Mouse (Mus musculus) left cerebral cortex, postnatal 14 days (tissue): ENCODE measurements around the gene Vbp1. TPM values are rescaled to one million over a fixed set of nuclear protein-coding genes. Genes with fewer than 3 reads are reported as not detected.
"Not testable (repeated sequence)": the region's sequence is repeated elsewhere in the genome, so short reads cannot be mapped to it uniquely, and the experiment has no call there.

ENCODE experiments used
- DNase-seq, 2 experiments: peaks; one replicate each; pipeline ENCODE4 v3.0.0; 2021 to 2022; ENCODE audit warnings: low spot score in 2 of 2, mixed read lengths in 1 of 2
- intact Hi-C: fragments of 180-260 bp; cut with DNase I; formaldehyde crosslinking; loops from one replicate; pipeline ENCODE4 v1.15.1; 2025
- long read RNA-seq, 2 experiments: library from polyadenylated mRNA; stranded (forward); transcript quantifications; one replicate each; pipeline ENCODE4 v2.0.0; 2021
- total RNA-seq, 2 experiments: library from RNA; stranded (reverse); gene quantifications; 2 replicates each; pipeline ENCODE4 v1.2.3; 2021

Gene Vbp1
- total RNA-seq = 10 to 100 TPM; 71.3 to 75.2 TPM
- long read RNA-seq, experiment 1, transcript Vbp1-201 (6 exons, 1,595 nt) = major isoform, 157 of 177 reads
- long read RNA-seq, experiment 1, partial matches to known transcripts = 3 of 177 reads
- long read RNA-seq, experiment 1, other reads (novel, unspliced or antisense) = 16 of 177 reads
- long read RNA-seq, experiment 2, transcript Vbp1-201 (6 exons, 1,595 nt) = major isoform, 87 of 103 reads
- long read RNA-seq, experiment 2, partial matches to known transcripts = 1 of 103 reads
- long read RNA-seq, experiment 2, other reads (novel, unspliced or antisense) = 15 of 103 reads

DNA sequence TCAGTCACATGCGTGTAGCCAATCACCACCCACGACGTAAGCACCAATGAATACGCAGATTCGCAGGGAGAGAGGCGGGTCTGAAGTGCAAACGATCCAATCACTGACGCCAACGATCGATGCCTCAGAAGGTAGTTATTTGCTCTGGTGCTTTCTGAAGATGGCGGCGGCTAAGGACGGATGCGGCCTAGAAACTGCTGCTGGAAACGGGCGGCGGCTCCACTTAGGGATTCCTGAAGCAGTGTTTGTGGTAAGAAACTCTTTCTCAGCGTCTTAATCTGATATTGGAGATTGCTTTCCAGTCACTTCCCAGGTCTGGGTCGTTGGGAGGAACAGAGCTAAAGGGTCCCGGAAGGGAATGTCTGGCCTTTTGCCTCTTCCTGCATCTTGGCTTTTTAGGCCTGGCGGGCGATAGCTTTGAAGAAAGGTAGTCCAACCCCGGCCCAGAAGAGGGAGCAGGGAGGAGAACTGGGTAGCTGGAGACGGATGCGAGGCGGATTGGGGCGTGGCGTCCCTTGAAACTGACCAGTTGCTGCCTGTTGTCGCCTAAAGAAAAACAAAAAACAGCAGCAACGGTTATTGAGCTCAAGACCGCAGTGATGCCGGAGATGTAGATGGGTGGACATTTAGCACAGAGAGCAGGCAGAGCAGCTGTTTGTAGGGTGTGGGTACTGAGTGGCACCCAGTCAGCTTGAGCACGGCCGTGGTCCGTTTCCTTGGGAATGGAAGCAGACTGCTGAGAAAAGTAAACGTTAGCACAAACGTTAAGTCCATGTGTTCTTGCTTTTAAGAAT lies at the start of gene Vbp1:
Vbp1 (plus strand) TSS at position 121 of the 794 bp plus-strand sequence.
- DNase-seq = peak; percentile 88 to 93
- intact Hi-C loops = no loop called here

DNA sequence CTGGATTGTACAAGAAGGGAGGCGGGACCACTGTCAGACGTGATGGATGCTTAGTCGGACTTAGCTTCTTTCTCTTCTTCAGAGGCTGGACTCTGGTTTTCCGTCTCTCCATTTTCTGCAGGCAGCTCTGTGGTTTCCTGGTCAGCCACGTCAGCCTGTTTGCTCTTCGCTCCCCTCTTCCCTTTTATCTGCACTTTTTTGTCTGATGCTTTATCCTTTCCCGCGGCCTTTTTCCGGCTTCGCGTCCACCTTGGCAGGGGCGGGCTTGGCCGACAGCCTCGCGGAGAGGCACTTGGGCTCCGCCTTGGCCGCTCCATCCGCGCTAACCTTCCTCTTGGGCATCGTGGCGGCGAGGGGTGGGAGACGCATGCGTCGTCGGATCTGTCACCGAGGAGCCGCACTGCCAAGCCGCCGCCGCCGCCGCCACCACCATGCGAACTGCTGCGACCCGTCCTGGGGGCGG lies 38.9 kb upstream of the Vbp1 start:
- peak; percentile 33 to 60 for DNase-seq
- intact Hi-C loops = not testable (repeated sequence)

DNA sequence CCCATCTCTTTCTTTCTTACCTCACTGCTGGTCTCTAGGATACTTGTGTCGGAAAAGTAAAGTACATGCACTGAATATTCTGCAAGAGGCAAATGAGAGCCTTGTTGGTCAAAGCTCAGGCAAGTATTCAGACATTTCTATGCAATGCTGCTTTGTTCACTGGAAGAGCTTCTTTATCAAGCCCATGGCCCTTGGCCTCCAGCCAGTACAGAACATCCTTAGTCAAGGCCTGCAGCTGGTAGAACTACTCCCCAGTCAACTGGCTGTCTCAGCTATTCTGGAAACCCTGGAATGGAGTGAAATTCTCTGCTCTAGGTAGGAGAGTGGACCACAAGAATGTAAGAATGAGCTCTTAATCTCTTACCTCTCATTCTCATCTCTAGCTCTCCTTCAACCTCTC lies 24.2 kb upstream of the Vbp1 start:
- DNase-seq = no peak
- intact Hi-C loops = no loop called here

DNA sequence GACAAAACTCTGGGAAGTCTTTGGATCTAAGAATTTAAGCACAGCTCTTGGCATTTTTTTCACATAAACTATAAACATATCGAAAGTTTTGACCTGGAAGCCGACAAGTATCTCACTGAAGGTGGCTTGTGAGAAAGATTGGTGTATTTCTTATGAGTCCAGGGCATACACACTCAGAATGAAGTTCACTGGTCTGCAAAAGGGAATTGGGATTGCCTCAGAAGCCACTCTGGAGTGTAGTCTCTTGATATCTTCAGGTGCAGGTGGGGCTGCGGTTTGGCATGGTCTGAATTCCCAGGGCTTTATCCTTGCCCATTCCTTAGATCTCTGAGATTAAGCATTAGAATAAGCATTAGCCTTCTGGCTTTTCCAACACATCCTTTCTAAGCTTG lies 316 bp upstream of the Vbp1 start:
- intact Hi-C loops = no loop called here
- no peak for DNase-seq

DNA sequence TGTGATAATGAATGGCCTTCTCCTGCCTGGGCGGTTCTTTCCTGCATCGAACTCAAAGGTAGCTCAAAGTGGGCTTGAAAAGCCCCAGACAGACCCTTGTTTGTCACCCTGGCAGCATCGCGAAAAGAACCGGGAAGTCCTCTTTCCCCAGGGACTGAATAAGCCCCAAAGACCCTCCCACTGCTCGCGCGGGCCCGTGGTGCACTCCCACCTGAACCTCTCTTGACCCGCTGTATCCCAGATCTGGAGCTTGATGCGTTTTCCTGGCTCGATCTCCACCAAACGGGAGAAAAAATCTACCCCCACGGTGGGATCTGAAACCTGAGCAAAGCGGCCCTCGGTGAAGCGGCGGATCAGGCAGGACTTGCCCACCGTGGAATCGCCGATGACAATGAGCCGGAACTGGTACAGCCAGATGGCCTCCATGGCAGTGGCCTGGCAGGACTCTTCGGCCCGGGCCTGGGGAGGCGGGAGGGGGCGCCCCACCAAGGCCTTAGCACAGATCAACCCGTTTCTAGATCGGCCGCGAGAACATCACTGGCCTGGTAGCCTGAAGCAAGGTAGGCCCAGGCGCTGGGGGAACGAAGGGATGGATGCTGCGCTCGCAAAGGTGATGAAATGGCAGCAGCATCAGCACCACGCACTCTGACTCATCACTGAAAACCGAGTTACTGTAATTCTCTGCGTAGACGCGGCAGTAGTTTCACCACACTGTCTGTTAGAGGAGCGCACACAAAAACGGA lies 63.7 kb downstream of the Vbp1 start, which contains the start of gene Rab39b:
Rab39b (minus strand) TSS at position 650 of the 743 bp plus-strand sequence.
- peak; percentile 58 to 69 for DNase-seq
- intact Hi-C loops = loop anchor here (5.0 kb wide), 1 partner anchor 95 kb away; no protein-coding TSS in a partner anchor

DNA sequence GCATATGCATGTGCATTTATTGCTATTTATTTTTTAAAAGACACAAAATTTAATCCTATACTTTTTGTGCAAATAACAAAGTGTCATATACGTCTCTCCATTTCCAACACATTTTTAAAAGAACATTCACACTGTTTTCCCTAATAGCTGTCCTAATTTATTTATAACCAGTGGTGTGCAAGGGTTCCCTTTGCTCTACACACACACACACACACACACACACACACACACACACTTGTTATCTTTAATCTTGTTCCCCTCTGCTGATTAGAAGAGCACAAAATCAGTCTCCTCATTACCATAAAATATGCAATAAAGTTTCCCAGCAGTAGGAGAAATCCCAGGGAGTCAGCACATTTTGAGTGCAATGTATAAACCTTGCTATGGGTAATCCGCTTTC lies 64.4 kb downstream of the Vbp1 start:
- intact Hi-C loops = loop anchor here (5.0 kb wide), 1 partner anchor 94 kb away; no protein-coding TSS in a partner anchor
- no peak for DNase-seq

Other genes starting within 250 kb of the Vbp1 start
- 10 to 100 TPM; 40.5 to 41.8 TPM for gene Fundc2, start 131.9 kb upstream of the Vbp1 start, total RNA-seq
- gene F8, start 131.7 kb upstream of the Vbp1 start, total RNA-seq = 1 to 10 TPM; 1.5 to 1.9 TPM
- gene Cmc4, start 97.7 kb upstream of the Vbp1 start, total RNA-seq = 10 to 100 TPM; 10.5 to 12.2 TPM
- 1 to 10 TPM; 5.6 to 7.9 TPM for gene Mtcp1, start 97.7 kb upstream of the Vbp1 start, total RNA-seq
- 10 to 100 TPM; 34.0 to 41.9 TPM for gene Brcc3, start 97.7 kb upstream of the Vbp1 start, total RNA-seq
- gene Rab39b, start 63.9 kb downstream of the Vbp1 start, total RNA-seq = 10 to 100 TPM; 40.0 to 40.8 TPM